Mouse (Mus musculus): ENCODE data around the gene Prdm9.
"Not testable (repeated sequence)": the region's sequence is repeated elsewhere in the genome, so short reads cannot be mapped to it uniquely, and the experiment has no call there.

Prdm9 gene

DNA sequence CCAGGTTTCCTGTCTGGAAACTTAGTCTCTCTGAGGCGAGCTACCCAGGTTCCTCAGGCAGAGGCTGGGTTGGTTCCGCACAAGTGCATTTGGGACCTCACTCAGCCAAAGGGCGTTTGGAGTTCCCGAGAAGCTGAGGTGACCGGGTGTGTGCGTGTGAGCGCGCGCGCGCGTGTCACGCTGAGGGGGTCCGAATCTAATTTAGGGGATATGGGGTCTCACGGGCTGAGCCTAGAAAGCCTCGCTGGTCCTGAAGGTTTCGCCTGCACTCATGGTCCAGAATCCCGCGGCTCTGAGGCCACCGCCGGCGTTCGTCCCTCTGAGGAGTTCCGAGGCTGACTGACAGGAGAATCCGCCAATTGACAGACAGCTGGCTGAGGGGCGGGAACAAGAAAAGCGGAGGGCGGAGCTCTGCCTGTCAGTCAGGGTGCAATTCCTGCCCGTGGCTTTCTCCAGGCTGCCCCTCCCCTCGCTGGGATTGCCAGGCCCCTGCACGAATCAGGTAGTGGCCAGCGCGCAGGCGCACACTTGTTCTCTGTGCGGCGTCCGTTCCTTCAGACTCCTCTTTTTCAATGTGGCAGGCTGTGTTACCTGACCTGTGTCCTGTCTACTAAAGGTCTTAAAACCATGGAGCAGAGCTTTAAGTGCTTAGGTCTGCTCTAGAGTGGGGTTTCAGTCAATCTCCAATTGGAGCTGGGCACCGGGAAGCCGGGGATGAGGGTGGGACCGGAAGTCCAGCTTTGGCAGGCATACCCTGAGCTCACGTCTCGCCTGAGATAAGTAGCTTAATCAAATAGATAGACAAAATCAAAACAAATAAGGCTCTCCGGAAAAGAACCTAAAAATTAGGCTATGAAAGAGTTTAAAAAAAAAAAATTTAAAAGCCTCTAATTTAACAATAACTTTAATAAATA is at the start of gene Prdm9:
TSS of gene Prdm9 (minus strand) at position 341 of the 914 bp plus-strand sequence.
- in situ Hi-C loops (cut with MboI, MseI) = no loop called here

DNA sequence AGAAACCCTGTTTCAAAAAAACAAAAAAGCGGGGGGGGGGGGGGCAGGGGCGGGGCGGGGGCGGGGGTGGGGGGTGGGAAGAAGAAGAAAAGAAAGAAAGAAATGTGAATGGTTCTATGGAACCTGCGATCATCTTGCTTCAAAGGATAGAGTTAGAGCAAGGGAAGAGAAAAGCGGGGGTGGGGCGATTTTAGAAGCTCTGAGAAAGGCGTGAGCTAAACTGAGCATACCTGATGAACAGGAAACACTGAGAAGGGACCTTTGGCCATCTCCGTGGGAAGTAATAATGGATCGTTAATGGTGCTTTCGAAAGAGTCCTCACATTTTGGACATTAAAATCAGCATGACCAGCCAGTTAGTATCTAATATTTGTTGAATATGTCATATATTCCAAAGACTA is 35.3 kb upstream of the Prdm9 start:
- in situ Hi-C loops (cut with MboI, MseI) = no loop called here

DNA sequence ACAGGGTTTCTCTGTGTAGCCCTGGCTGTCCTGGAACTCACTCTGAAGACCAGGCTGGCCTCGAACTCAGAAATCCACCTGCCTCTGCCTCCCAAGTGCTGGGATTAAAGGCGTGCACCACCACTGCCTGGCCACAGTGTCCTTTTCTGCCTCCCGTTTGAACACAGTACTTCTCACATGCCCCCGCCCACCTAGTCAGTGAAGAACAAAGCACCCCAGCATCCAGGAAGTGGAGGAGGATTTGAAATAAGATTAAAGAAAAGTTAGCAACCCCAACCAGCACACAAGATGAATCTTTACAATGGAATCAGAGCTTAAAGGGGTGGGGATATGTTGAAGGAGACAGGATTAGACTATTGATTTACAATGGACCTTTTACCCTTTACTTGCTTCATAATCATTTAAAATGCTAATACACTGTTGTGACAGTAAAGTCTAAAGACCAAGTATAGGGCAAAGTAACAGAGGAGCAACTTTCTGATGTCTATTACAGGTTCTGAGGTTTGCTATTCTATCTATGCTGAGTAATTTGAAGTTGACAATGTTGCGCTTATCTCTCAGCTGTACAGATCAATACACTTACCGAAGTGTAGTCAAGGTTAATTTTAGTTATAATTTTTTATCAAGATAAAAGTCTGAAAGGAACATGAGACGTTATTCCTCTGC is 27.2 kb upstream of the Prdm9 start:
- in situ Hi-C loops (cut with MboI, MseI) = no loop called here

DNA sequence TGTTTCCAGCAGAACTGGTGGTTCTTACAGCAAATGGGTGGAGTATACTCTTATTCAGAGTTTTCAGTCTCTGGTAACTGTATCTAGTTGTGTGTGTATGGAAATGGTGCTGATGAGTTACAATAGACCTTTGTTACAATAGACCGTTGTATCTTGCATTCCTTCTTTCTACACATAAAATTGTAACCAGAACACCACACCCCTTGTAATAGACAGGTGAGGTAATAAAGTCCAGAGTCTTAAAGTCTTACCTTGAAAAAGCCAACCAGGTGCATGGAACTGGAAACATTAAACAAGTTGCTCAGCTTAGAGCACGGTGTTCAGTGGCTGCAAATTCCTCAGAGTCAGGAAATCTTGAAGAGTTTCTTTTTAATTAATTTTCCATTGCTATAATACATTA is 24.0 kb upstream of the Prdm9 start:
- in situ Hi-C loops (cut with MboI, MseI) = loop anchor here (10.0 kb wide), 1 partner anchor 187 kb away; no protein-coding TSS in a partner anchor

DNA sequence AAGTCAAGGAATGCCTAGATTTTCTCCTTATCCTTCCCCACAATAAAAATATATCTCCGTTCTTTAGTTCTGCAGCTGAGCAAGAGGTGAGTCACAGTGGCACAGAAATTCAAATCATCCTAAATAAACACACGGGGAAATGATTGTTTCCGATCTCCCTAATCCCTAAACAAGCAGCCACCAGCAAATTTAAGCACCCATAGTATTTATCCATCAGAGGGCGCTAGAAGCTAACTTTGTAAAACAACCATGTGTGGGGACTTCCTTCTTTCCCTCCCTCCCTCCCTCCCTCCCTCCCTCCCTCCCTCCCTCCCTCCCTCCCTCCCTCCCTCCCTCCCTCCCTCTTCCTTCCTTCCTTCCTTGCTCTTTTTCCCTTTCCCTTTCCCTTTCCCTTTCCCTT is 21.5 kb upstream of the Prdm9 start:
- in situ Hi-C loops (cut with MboI, MseI) = loop anchor here (10.0 kb wide), 1 partner anchor 189 kb away; no protein-coding TSS in a partner anchor

DNA sequence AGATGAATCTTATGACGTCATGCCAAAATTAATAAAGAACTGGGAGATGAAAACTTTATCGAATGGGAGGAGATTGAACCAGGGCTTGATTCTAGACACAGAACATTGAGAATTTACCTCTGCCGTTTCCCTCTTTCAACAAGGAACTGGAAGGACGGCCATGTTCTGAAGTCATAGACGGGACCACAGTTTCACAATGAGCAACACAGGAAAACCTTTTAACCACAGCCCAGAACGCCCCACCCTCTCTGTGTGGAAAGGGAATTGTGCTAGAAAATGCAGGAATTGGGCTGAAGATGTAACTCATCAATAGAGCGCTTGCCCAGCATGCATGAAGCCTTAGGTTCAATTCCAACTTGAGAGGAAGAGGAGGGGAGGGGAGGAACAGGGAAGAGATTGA is 18.9 kb upstream of the Prdm9 start:
- in situ Hi-C loops (cut with MboI, MseI) = loop anchor here (10.0 kb wide), 1 partner anchor 192 kb away; no protein-coding TSS in a partner anchor

DNA sequence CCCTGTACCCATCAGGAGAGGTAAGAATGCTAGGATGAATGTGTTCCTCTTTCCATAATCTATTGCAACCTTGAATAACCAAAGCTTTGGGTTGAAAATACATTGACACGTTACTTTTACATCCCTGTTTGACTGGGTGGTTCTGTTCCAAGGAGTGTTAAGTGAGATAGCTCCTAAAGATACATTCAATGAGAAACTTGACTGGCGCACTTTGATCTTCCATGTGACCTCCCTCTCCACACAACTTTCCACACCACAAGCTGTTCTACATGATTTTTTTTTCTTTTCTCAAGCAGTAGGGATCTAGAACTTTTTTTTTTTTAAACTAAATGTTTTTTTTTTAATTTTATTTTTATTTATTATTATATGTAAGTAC is 15.9 kb upstream of the Prdm9 start:
- in situ Hi-C loops (cut with MboI, MseI) = loop anchor here (10.0 kb wide), 1 partner anchor 195 kb away; no protein-coding TSS in a partner anchor

DNA sequence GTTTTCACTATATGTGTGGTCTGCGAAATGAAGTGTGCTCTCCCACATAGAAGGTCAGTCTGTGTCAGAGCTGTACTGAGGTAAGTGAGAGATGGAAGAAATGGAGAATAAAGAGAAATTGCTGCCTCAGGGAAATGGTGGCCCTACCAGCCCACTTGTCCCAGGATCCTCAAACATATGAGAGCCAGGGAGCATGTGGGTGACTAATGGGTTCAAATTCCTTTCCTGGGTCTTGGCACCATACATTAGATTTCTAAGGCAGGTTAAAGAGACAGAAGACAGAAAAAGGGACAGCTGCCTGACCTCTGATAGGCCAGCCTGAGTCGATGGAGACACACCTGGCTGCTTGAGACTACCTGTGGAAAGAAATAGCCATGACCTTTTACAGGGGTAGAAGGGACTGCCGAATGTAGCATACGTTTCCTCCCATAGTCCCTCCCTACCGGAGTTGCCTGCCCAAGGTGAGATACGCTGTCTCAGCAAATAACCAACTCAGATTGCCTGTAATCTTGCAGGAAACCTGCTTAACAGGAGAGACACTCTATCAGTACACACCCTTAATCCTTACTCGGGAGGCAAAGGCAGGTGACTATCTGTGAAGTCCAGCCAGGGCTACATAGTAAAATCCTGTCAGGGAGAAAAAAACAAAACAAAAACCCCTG is 15.4 kb upstream of the Prdm9 start:
- in situ Hi-C loops (cut with MboI, MseI) = loop anchor here (10.0 kb wide), 1 partner anchor 195 kb away; no protein-coding TSS in a partner anchor

DNA sequence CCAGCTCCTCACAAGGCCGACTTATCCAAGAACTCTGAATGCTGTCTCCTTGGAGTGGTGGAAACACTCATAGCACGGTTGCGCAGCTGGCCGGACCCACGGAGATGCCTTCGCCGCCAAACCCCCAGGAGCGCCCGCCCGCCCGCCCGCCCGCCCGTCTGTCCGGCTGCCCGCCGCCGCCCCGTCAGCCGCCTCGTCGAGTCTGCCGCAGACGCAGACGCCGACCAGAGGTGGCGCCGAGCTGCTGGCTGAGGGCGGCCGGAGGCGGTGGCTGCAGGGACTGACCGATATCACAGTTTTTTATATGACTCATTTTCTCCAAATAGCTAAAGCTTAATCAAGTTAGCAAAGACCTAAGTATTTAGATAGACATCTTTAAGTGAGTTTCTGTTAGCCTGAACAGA is 13.1 kb upstream of the Prdm9 start:
- in situ Hi-C loops (cut with MboI, MseI) = no loop called here

DNA sequence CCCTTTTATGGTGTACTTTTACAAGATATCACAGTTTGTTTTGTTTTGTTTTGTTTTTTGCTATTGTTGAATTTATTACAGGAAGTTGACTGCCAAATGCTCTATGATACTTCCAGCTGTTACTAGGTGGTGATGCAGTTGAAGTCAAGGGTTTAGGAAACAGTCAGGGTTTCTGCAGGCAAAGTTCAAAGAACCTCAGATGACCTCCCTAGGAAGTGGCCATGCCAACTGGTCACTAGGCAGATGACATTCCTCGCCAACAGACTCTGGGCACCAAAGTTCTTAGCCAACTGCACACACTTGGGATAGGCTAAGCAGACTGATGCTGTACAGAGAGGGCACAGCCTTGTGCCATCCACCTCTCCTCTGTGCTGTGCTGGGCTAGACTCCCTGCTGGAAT is 10.9 kb upstream of the Prdm9 start:
- in situ Hi-C loops (cut with MboI, MseI) = no loop called here

DNA sequence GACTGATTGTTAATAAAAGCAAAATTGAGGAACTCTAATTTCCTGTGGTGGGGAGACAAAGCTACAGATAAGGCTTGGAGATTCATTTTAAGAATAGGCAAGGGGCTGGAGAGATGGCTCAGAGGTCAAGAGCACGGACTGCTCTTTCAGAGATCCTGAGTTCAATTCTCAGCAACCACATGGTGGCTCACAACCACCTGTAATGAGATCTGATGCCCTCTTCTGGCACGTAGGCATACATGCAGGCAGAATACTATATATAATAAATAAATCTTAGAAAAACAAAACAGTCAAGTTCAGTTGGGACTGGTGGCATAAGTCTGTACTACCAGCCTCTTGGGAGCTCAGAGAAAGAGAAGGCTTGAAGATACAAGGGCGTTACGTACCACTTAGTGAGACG is 2.8 kb upstream of the Prdm9 start:
- in situ Hi-C loops (cut with MboI, MseI) = loop anchor here (5.0 kb wide), 1 partner anchor 35 kb away; no protein-coding TSS in a partner anchor

DNA sequence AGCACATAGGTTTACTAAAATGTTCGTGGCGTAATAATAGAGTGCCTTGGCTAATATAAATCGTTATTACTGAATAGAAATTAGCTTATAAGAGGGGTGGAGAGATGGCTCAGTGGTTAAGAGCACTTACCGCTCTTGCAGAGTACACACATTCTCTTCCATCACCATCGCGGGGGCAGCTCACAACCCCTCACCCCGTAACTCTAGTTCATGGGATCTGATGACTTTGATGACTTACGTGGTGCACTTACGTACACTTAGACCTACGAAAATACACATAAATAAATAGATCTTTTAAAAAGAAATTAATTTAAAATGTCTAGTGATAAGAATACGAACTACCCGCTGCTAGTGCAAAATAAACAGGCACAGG is 760 bp upstream of the Prdm9 start:
- in situ Hi-C loops (cut with MboI, MseI) = loop anchor here (5.0 kb wide), 1 partner anchor 33 kb away; no protein-coding TSS in a partner anchor

DNA sequence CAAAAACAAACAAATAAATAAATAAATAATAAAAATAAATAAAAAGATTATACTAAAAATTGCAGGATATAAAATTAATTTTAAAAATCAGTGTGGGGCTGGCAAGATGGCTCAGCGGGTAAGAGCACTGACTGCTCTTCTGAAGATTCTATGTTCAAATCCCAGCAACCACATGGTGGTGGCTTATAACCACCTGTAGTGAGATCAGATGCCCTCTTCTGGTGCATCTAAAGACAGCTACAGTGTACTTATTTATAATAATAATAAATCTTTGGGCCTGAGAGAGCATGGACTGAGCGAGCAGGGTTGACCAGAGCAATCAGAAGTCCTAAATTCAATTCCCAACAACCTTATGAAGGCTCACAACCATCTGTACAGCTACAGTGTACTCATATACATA is 4.2 kb downstream of the Prdm9 start:
- in situ Hi-C loops (cut with MboI, MseI) = no loop called here

DNA sequence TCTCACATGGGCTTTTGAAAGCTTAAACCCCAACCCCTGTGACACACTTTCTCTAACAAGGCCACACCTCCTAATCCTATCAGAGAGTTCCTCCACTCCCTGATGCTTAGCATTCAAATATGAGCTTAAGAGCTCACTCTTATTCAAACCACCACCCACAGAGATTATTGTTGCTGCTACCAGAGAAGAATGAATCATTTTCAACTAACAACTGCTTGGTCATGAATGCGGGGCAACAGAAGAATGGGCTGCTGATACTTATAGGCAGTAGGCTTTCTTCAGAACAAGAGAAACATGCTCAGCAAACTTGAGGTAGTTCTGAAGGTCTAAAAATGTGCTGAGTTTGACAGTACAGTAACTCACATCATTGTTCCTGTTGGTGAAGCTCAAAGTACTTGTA is 14.4 kb downstream of the Prdm9 start:
- in situ Hi-C loops (cut with MboI, MseI) = no loop called here

DNA sequence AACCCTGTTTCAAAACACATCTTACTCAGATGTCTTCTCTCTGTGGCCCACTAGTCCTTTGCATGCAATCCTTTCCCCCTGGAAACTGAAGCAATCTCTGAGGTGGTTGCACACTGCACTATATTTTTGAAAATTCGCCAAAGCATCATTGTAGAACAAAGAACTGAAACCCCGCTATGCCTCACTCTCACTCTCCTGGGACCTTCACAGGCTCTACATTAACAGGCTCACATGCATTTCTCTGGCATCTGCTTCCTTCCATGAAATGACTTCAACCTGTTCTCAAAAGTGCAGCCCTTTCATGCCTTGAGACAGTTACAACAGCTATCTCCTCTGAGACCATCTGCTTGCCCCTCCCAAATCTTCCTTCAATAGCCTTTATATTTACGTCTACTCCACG is 17.7 kb downstream of the Prdm9 start:
- in situ Hi-C loops (cut with MboI, MseI) = no loop called here

DNA sequence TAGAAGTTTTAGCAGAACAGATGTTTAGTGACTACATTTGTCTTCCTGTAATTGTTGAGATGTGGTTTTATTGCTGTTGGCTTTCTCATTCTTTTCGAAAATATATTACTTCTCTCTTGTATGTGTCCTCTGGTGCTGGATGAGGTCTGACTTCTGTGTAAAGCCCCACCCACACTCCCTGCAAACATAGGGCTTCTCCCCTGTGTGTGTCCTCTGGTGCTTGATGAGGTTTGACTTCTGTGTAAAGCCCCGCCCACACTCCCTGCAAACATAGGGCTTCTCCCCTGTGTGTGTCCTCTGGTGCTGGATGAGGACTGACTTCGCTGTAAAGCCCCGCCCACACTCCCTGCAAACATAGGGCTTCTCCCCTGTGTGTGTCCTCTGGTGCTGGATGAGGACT is 20.3 kb downstream of the Prdm9 start:
- in situ Hi-C loops (cut with MboI, MseI) = not testable (repeated sequence)

DNA sequence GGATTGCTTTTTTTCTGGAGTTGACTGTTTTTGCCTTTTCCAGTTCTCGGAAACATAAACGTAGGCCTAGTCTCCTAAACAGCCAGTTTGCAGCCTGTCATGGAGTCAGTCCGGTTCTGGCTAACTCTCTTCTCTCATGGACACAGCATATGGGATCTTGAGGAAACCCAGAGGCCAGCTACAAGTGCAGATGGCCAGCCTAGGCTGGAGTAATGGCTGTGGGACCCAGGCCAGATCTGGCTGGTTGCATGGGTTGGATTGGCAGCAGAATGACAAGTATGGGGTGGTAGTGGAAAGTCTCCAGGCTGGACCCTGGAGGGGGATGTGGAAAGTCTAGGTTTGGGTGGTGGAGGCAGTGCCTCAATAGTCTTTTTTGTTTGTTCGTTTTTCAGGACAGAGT is 23.8 kb downstream of the Prdm9 start:
- in situ Hi-C loops (cut with MboI, MseI) = no loop called here

DNA sequence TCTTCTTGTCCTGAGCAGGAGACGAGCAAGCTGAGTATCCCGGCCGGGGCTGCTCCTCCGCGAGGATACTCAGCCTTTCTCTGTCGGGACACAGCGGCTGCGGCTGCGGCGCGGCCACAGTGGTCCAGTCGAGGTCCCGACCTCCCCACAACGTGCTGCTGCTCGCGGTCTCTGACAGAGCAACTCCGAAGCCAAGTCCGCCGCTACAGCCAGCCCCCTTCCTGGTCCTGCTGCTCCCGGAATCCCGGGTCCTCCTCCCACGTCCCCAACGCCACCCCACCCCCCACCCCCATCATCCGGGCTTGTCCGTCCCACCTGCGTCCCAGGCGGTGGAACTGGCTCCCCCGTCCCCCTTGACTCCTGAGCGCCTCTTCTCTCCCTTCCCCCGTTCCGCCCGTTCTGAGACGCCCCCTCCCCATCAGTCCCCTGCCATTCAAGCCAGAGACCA is 27.7 kb downstream of the Prdm9 start:
- in situ Hi-C loops (cut with MboI, MseI) = no loop called here

DNA sequence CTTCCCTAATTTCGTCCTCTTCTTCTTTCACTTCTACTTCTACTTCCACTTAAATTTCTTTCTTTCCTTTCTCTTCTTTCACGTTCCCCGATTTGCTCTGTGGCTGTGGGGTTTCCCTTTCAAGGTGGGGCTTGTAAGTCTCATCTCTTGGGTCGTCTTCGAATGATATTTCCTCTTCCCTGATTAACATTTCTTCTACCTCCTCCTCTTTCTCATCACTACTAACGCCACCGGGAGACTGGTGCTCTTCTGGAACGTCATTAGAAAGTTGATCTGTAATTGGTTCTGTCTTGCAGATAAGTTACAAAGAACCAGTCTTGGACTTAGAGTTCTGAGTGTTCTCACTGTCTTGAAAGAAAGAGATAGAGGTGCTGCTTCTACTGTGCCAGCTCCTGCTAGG is 28.2 kb downstream of the Prdm9 start:
- in situ Hi-C loops (cut with MboI, MseI) = no loop called here

DNA sequence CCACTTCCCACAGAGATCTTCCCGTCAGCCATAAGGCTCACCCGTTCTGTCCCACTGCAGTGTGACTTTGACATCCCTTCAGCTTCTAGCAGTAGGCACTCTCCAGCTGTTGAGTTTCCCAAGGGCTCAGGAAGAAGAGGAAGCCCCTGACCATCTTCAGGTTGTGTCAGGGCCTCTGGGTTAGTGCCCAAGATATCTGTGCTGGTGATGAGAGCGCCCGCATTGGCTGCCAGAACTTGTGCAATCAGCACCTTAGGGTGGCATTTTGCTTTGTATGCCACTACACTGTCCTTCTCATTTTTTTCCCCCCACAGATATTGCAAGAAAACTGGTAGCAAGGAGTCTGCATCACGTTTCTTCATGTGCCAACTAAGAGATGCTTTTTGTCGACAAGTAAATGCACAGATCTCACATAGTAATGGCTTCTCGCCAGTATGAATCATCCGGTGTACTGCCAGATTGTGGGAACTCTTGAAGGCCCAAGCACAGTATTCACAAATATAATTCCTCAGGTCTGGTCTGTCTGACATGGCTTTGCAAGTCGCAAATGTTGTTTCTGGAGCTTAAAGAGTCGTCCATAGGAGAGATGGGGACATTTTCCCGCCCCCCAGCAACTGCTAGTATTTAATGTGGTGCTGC is 28.9 kb downstream of the Prdm9 start:
- in situ Hi-C loops (cut with MboI, MseI) = no loop called here

DNA sequence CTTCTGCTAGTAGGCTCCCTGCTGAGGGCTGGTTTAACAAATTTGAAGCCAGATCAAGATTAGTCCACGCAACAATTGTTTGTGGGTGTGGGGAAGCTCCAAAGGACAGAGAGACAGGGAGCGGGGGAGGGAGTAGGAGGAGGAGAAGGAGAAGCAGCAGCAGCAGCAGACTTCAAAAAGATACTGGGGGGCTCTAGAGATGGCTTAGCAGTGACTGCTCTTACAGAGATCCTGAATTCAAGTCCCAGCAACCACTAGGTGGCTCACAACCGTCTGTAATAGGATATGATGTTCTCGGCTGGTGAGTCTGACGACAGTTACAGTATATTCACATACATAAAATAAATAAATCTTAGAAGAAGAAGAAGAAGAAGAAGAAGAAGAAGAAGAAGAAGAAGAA is 34.0 kb downstream of the Prdm9 start:
- in situ Hi-C loops (cut with MboI, MseI) = loop anchor here (5.0 kb wide), 2 partner anchors 37 to 97 kb away; no protein-coding TSS in a partner anchor

DNA sequence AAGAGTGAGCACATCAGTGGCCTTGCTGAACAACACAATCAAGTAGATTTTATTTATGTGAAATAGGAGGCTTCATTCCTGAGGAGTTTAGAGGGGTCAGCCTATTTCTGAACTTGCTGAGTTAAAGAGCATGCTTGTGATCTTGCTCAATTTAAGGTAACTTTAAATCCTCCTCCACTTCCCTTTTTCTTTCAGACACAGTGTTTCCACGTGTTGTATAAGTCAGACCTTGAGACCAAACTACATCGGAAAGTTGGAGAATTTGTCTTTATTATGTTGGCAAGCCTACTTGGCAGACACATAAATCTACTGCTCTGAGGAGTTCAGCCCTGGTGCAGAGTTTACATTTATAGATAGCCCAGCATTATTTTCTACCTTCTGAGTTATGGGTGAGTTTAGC is 35.3 kb downstream of the Prdm9 start:
- in situ Hi-C loops (cut with MboI, MseI) = no loop called here
